Mouse (Mus musculus): ENCODE measurements around the gene Lrig2. TPM values are rescaled to one million over a fixed set of nuclear protein-coding genes. Genes with fewer than 3 reads are reported as not detected.

Gene Lrig2
- total RNA-seq, 2 experiments from 2014 or later: 15.1 to 22.2 TPM

- DNase-seq: no peak
Measured at GRCm38 (mm10) chr3:104510771-104511429, 818 bp downstream of the Lrig2 start.

GRCm38 (mm10) chr3:104501648-104502047, 10.1 kb downstream of the Lrig2 start:
- no peak for DNase-seq

- no peak for DNase-seq
Measured at GRCm38 (mm10) chr3:104500881-104501280, 10.8 kb downstream of the Lrig2 start.

GRCm38 (mm10) chr3:104496176-104496575, 15.5 kb downstream of the Lrig2 start:
- no peak for DNase-seq

- DNase-seq: no peak
Measured at GRCm38 (mm10) chr3:104480946-104481719, 30.6 kb downstream of the Lrig2 start.

- DNase-seq: no peak
Measured at GRCm38 (mm10) chr3:104478056-104478455, 33.7 kb downstream of the Lrig2 start.

- DNase-seq: no peak
Measured at GRCm38 (mm10) chr3:104469421-104469820, 42.3 kb downstream of the Lrig2 start.

GRCm38 (mm10) chr3:104461226-104461625, 50.5 kb downstream of the Lrig2 start:
- DNase-seq: no peak

- DNase-seq: no peak
Measured at GRCm38 (mm10) chr3:104458588-104458987, 53.1 kb downstream of the Lrig2 start.

GRCm38 (mm10) chr3:104455506-104456275, 56.0 kb downstream of the Lrig2 start:
- DNase-seq: no peak

GRCm38 (mm10) chr3:104447240-104447639, 64.5 kb downstream of the Lrig2 start:
- no peak for DNase-seq

GRCm38 (mm10) chr3:104446689-104447088, 65.0 kb downstream of the Lrig2 start:
- DNase-seq: no peak

- DNase-seq: peak; percentile 49
Measured at GRCm38 (mm10) chr3:104445576-104445975, 66.1 kb downstream of the Lrig2 start.

- DNase-seq: no peak
Measured at GRCm38 (mm10) chr3:104444946-104445460, 66.7 kb downstream of the Lrig2 start.

- DNase-seq: no peak
Measured at GRCm38 (mm10) chr3:104444082-104444481, 67.6 kb downstream of the Lrig2 start.

GRCm38 (mm10) chr3:104442357-104442756, 69.4 kb downstream of the Lrig2 start:
- no peak for DNase-seq

- peak; percentile 98 for DNase-seq
Measured at GRCm38 (mm10) chr3:104441870-104442283, 69.8 kb downstream of the Lrig2 start.

- DNase-seq: peak; percentile 32
Measured at GRCm38 (mm10) chr3:104441435-104441834, 70.3 kb downstream of the Lrig2 start.

- DNase-seq: no peak
Measured at GRCm38 (mm10) chr3:104438777-104439176, 72.9 kb downstream of the Lrig2 start.

GRCm38 (mm10) chr3:104437576-104437975, 74.1 kb downstream of the Lrig2 start:
- no peak for DNase-seq

GRCm38 (mm10) chr3:104435947-104436346, 75.8 kb downstream of the Lrig2 start:
- no peak for DNase-seq

- no peak for DNase-seq
Measured at GRCm38 (mm10) chr3:104434246-104434696, 77.4 kb downstream of the Lrig2 start.

- no peak for DNase-seq
Measured at GRCm38 (mm10) chr3:104432651-104433050, 79.1 kb downstream of the Lrig2 start.
